Mouse (Mus musculus) embryonic facial prominence, embryonic 11.5 days (tissue): Measurements from ENCODE around the gene Tbck. TPM values are rescaled to one million over a fixed set of nuclear protein-coding genes. Genes with fewer than 3 reads are reported as not detected.

Experiments used
- ATAC-seq: fragments of 200-750 bp; cut with Nextera tagmentation; replicated peaks from 2 replicates; pipeline ENCODE4 v1.8.0; 2017; ENCODE audit warnings: low read depth; ENCODE audit not compliant: insufficient number of reproducible peaks, low FRiP score, low TSS enrichment
- DNase-seq: peaks from one replicate; pipeline ENCODE4 v3.0.0-alpha.2; 2015; ENCODE audit warnings: low spot score
- H3K27ac ChIP-seq: fragments of 300-500 bp; sonication (generic); replicated peaks from 2 replicates; pipeline ENCODE4 v1.5.1; 2014; ENCODE audit warnings: mild to moderate bottlenecking, low read depth, low read length, control low read depth
- H3K27me3 ChIP-seq: fragments of 300-500 bp; sonication (generic); 2 replicates; pipeline ENCODE4 v1.6.1; 2014; ENCODE audit warnings: mild to moderate bottlenecking, low read length, moderate library complexity, mixed read lengths; ENCODE audit not compliant: control insufficient read depth, insufficient read depth
- H3K36me3 ChIP-seq: fragments of 300-500 bp; sonication (generic); replicated peaks from 2 replicates; pipeline ENCODE4 v1.6.1; 2014; ENCODE audit warnings: low read depth, mild to moderate bottlenecking, low read length, moderate library complexity, mixed read lengths; ENCODE audit not compliant: control insufficient read depth, insufficient read depth
- H3K4me1 ChIP-seq: fragments of 300-500 bp; sonication (generic); 2 replicates; pipeline ENCODE4 v1.6.1; 2014; ENCODE audit warnings: low read length, mixed read lengths; ENCODE audit not compliant: control insufficient read depth, insufficient read depth
- H3K4me2 ChIP-seq: fragments of 300-500 bp; sonication (generic); 2 replicates; pipeline ENCODE4 v1.6.1; 2014; ENCODE audit warnings: low read depth, mild to moderate bottlenecking, control low read depth, low read length, moderate library complexity
- H3K4me3 ChIP-seq: fragments of 300-500 bp; sonication (generic); 2 replicates; pipeline ENCODE4 v1.5.1; 2014; ENCODE audit warnings: low read depth, low read length, control low read depth
- H3K9ac ChIP-seq: fragments of 300-500 bp; sonication (generic); replicated peaks from 2 replicates; pipeline ENCODE4 v1.6.1; 2014; ENCODE audit warnings: mild to moderate bottlenecking, control low read depth, low read length
- H3K9me3 ChIP-seq: fragments of 300-500 bp; sonication (generic); replicated peaks from 2 replicates; pipeline ENCODE4 v1.6.1; 2016; ENCODE audit warnings: mild to moderate bottlenecking, low read length, inconsistent platforms, mixed read lengths; ENCODE audit not compliant: control insufficient read depth
- WGBS: fragments of 180-500 bp; shearing (Covaris S2); extraction: QIAGEN DNeasy Blood & Tissue Kit; methylation state at CpG from one replicate; pipeline ENCODE4 v1.1.7; 2014; 5-methylcytosine and 5-hydroxymethylcytosine counted together
- polyA plus RNA-seq: library from polyadenylated mRNA; unstranded; fragments of >200 nt; fragmentation: Nextera tagmentation; extraction: Ambion mirVana; gene quantifications from 2 replicates; pipeline ENCODE4 v1.2.1, GENCODE M21; 2014

Gene Tbck
- polyA plus RNA-seq, 1 experiment from 2014 or later = 23.0 TPM

DNA sequence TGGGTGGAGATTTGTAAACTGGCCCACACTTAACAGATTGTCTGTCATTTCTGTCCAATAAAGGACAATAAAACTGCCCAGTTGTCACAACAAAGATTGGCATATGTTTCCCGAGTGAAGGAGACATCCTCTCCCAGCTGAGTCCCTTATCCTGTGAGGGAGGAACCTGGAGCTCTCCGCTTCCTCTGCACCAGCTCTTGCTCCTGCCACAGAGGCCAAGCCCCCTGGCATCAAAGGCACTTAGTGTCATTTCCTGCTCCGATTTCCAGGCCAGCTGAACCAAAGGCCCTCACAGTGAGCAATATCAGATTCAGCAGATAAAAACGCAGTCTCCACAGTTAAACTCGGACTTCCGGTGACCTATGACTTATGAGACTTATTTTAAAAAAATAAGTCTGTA lies 172.7 kb downstream of the Tbck start:
- ATAC-seq = no peak
- Histone ChIP-seq H3K27me3 (no peaks in the 10 kb centered on the region), H3K4me3 (no peak overlapping the region), H3K9ac (no peak overlapping the region), H3K36me3 (no peaks in the 10 kb centered on the region), H3K27ac (no peak overlapping the region), H3K9me3 (no peaks in the 10 kb centered on the region), H3K4me2 (no peak overlapping the region), H3K4me1 (no peaks in the 10 kb centered on the region; the same call in 1 of the 2 replicates)
- no peak for DNase-seq
- WGBS = 24% methylated on average over 6 of the region's 6 CpGs

DNA sequence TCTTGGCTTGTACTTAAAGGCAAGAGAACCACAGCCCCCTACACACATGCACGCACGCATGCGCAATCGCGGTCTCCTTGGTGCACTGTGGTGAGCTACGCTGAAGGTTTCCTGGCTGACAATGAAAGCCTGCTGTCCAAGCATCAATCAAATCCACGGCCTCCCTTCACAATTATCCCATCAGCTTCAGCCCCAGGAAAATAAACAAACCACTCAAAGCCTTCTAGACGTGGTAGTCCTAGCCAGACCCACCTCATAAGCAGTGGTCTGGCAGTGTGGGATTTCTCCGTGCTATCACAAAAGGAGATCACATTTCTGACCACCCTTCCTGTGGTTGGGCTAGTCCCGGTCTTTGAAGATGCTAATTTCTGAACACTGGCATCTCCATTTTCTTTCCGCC lies 174.9 kb downstream of the Tbck start:
- WGBS = 56% methylated on average over 11 of the region's 11 CpGs
- Histone ChIP-seq H3K36me3 (no peaks in the 10 kb centered on the region), H3K4me1 (no peaks in the 10 kb centered on the region; the same call in 1 of the 2 replicates), H3K27me3 (no peaks in the 10 kb centered on the region), H3K9ac (no peak overlapping the region), H3K4me2 (no peak overlapping the region), H3K27ac (no peak overlapping the region), H3K9me3 (no peaks in the 10 kb centered on the region), H3K4me3 (no peak overlapping the region)
- ATAC-seq (no peak), DNase-seq (no peak)

DNA sequence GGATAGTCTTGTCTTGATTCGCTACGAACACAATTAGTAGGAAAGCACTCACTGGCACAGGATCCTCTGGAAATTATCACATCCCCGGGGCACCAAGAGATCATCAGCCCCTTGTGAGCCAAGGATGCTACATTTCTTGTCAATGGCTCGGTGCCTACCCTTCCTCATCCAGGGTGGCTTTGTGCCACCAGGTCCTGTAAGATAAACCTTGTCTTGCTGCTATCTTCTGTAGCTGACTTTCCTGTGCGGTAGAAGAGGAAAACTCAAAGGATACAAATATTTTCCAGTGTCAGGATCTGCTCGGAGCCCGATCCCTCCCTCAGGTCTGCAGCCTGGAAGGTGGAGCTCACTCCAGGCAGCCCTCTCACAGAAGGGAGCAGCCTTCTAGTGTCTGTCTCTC lies 175.6 kb downstream of the Tbck start:
- H3K27ac ChIP-seq = no peak overlapping the region
- no peaks in the 10 kb centered on the region for H3K36me3 ChIP-seq
- ATAC-seq (no peak), DNase-seq (no peak)
- no peaks in the 10 kb centered on the region for H3K27me3 ChIP-seq
- 86% methylated on average over 7 of the region's 7 CpGs for WGBS
- H3K9me3 ChIP-seq = no peaks in the 10 kb centered on the region
- no peaks in the 10 kb centered on the region; the same call in 1 of the 2 replicates for H3K4me1 ChIP-seq
- H3K9ac ChIP-seq = no peak overlapping the region; the same call in 1 of the 2 replicates
- H3K4me3 ChIP-seq = no peak overlapping the region
- H3K4me2 ChIP-seq = no peak overlapping the region

DNA sequence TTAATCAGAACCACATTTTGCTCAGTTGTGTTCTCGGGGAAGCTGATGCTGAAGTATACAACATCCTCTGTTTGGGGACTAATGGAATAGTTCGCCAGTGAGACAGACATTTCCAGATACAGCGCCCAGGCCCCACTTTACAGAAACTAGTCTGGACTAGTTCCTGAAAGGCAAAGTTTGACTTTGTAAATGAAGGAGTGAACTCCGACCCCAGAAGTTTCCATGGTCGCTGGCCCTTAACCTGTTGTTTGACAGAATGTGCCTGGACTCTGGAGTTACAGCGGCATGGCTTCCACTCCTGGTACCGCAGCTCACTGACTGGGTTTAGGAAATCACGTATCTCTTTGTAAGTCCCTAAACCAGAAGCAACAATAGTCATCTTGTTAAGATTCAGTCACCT lies 176.9 kb downstream of the Tbck start:
- H3K27me3 ChIP-seq = no peaks in the 10 kb centered on the region
- H3K9me3 ChIP-seq = no peaks in the 10 kb centered on the region
- H3K9ac ChIP-seq = no peak overlapping the region
- H3K4me2 ChIP-seq = no peak overlapping the region
- no peaks in the 10 kb centered on the region; the same call in 1 of the 2 replicates for H3K4me1 ChIP-seq
- no peaks in the 10 kb centered on the region for H3K36me3 ChIP-seq
- no peak overlapping the region for H3K4me3 ChIP-seq
- DNase-seq (no peak), ATAC-seq (no peak)
- 51% methylated on average over 8 of the region's 8 CpGs for WGBS
- no peak overlapping the region for H3K27ac ChIP-seq

DNA sequence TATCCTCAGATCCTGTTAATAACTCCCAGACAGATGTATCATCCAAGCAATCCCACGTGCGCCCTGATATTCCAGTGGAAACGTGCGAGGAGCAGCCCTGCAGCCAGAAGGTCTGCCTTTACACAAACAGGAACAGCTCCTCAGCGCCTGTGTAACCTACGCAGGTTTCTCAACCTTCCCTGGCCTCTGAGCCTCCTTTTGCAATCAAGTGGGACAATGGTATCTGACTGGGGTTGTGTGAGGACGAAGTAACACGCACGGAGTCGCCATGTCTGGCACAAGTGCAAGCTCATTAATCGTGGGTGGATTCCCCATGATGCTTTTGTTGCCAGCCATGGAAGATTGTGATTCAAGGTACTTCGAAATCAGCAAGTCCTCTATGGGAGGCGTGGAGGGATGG lies 179.9 kb downstream of the Tbck start:
- no peak overlapping the region for H3K4me2 ChIP-seq
- no peaks in the 10 kb centered on the region for H3K36me3 ChIP-seq
- no peaks in the 10 kb centered on the region for H3K4me1 ChIP-seq
- no peak overlapping the region for H3K27ac ChIP-seq
- H3K4me3 ChIP-seq = no peak overlapping the region
- H3K27me3 ChIP-seq = no peaks in the 10 kb centered on the region
- H3K9me3 ChIP-seq = no peaks in the 10 kb centered on the region
- WGBS = 83% methylated on average over 13 of the region's 13 CpGs
- no peak overlapping the region for H3K9ac ChIP-seq
- ATAC-seq (no peak), DNase-seq (no peak)

DNA sequence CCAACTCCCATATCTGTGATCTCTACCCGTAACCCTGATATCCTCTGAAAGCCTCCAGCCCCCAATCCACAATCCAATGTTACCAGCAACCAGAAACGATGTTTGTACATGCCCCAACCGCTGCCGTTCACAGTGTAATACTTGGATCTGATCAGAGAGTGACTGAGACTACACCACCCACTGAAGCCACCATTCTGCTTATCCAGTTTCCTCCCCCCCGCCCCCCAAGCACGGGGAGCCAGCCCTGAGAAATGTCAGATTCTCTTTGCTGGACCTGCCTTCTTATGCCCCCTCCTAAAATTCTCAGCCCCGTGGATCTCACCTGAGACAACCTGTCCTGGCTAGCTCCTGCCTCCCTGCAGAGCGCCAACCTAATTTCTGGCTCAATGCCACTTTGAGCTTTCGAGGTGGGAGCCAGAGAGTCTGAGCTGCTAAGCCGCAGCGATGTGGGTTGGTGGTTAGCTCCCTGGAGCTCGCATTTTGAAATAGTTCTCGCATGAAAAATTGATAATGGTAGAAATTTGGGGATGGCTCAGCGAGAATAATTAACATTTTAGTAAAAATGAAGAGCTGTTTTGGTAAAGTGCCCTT lies 180.5 kb downstream of the Tbck start:
- 79% methylated on average over 14 of the region's 14 CpGs for WGBS
- H3K4me3 ChIP-seq = no peak overlapping the region

DNA sequence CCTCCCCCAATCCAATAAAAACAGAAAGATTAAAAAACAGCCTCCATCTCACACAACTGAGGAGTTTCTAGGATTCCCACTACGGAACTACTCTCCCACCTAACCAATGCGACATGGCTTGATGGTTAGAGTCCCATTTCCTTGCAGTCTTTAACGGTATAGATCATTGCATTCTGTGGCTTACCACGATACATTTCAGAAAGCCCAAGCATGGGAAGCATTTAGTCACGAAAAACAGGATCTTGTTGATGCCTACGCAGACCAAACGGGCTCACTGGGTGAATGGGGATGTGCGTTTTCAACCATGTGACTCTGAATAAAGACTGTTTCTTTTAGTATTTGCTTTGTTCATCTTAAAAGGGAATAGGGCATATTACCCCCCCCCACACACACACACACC lies 181.0 kb downstream of the Tbck start:
- ATAC-seq = no peak
- H3K27ac ChIP-seq = no peak overlapping the region
- no peak overlapping the region for H3K9ac ChIP-seq
- no peaks in the 10 kb centered on the region for H3K36me3 ChIP-seq
- H3K9me3 ChIP-seq = no peaks in the 10 kb centered on the region
- H3K4me3 ChIP-seq = no peak overlapping the region
- 87% methylated on average over 8 of the region's 8 CpGs for WGBS
- H3K27me3 ChIP-seq = no peaks in the 10 kb centered on the region
- H3K4me2 ChIP-seq = no peak overlapping the region
- no peak for DNase-seq
- H3K4me1 ChIP-seq = no peaks in the 10 kb centered on the region

More for the DNA sequence above, 180.5 kb downstream of the Tbck start:
- Histone ChIP-seq H3K4me1 (no peaks in the 10 kb centered on the region), H3K9ac (no peak overlapping the region), H3K9me3 (no peaks in the 10 kb centered on the region), H3K27ac (no peak overlapping the region), H3K27me3 (no peaks in the 10 kb centered on the region), H3K4me2 (no peak overlapping the region), H3K36me3 (no peaks in the 10 kb centered on the region)
- DNase-seq (no peak), ATAC-seq (no peak)

DNA sequence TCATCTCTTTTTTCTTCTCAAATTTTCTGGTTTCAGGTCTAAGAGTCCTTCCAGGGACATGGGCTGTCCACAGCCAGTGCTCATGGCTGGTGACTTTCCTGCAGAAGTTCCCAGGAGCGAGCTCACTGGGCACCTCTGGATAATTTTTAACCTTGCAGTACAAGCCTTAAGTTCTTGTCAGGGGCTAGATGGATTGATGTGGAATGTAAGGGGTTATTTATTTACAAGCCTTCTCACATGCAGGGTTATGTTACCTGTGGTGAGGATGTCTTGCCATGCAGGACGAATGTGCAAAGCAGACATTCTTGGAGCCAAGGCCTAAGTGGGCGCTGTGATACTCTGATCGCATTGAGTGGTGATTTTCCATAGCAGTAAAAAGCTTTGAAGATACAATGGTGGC lies 181.7 kb downstream of the Tbck start:
- Histone ChIP-seq H3K36me3 (no peaks in the 10 kb centered on the region), H3K4me2 (no peak overlapping the region), H3K4me3 (no peak overlapping the region), H3K9ac (no peak overlapping the region), H3K27ac (no peak overlapping the region), H3K27me3 (no peaks in the 10 kb centered on the region), H3K9me3 (no peaks in the 10 kb centered on the region), H3K4me1 (no peaks in the 10 kb centered on the region)
- no peak; the same call in 1 of the 2 replicates for ATAC-seq
- no peak for DNase-seq
- 87% methylated on average over 4 of the region's 4 CpGs for WGBS
